Mouse (Mus musculus) brain, embryonic 14.5 days (tissue): ENCODE data around the gene Gm10260.

Experiments
- CTCF ChIP-seq: fragments of 200-500 bp; IDR thresholded peaks from 2 replicates; pipeline ENCODE4 v1.5.1; 2012; ENCODE audit warnings: inconsistent platforms, mild to moderate bottlenecking, moderate library complexity, borderline replicate concordance; ENCODE audit not compliant: insufficient read depth, insufficient read length; ENCODE audit errors: extremely low read depth
- POLR2A ChIP-seq: fragments of 200-500 bp; IDR thresholded peaks from 2 replicates; pipeline ENCODE4 v1.6.1; 2012; ENCODE audit warnings: mild to moderate bottlenecking, inconsistent platforms, borderline replicate concordance; ENCODE audit not compliant: poor library complexity, insufficient read depth, insufficient read length, severe bottlenecking; ENCODE audit errors: extremely low read depth

DNA sequence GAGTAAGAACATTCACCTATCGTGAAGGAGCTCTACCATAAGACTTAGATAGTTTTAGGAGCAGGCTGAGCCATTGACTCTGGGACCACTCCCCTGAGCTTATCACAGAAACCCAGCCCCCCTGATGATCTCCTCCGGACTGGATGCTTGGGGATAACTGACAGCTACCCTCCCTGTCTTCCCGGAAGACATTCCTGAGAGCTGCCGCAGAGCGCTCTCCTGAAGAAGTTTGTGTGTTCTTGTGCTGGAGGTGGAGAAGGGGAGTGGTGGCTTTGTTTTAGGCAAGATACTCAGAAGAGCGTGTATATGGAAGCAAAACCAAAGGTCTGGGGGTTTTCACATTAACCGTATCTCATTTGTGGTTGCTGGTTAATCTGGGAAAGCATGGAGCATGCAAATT lies 21.6 kb upstream of the Gm10260 start:
- TF ChIP-seq CTCF (no peak), POLR2A (no peak)
